12 mouse cellular contexts compared by ENCODE assay signal in genomic region chr6:113861375-113861770, GRCm38 (mm10).
DNase-seq lines count a peak whose midpoint lies in the region; ATAC-seq lines count a peak whose summit lies in the region.
"Had no signal": no experiment of that assay in that cellular context is flagged by ENCODE, and none has a peak within 500 bp of the region (broad histone marks: within the 10 kb centered on the region; RNA-seq: fewer than 3 reads in every experiment).

No protein-coding gene starts in this region.

- DNase-seq in midbrain, embryonic 14.5 days = no peak
- no peak for DNase-seq in midbrain, embryonic 10.5 days (ENCODE audit: low spot score)
- DNase-seq in urinary bladder, postnatal 4 days (ENCODE audit: low spot score in 2 of 2) = no peak
- DNase-seq in adrenal gland, postnatal 4 days (ENCODE audit: low spot score in 2 of 2) = no peak
- no peak for DNase-seq in adrenal gland, adult 8-10 months
- DNase-seq: heart, adult 2 months; kidney, adult 18-20 months had no signal

- no peak overlapping the region for H3K9ac ChIP-seq in midbrain, embryonic 14.5 days (replicated peaks; ENCODE audit: low read length)
- H3K9ac ChIP-seq in forebrain, embryonic 12.5 days = no peak overlapping the region
- H3K9ac ChIP-seq in hindbrain, embryonic 13.5 days = no peak overlapping the region
- H3K9ac ChIP-seq: limb, embryonic 13.5 days; liver, embryonic 14.5 days had no signal

- WGBS in midbrain, embryonic 14.5 days = 64% methylated on average over 4 of the region's 4 CpGs
- 74% methylated on average over 4 of the region's 4 CpGs for WGBS in midbrain, embryonic 10.5 days
- 61% methylated on average over 4 of the region's 4 CpGs for WGBS in forebrain, embryonic 12.5 days
- 71% methylated on average over 4 of the region's 4 CpGs for WGBS in hindbrain, embryonic 13.5 days

- H3K27me3 ChIP-seq in midbrain, embryonic 14.5 days (ENCODE audit: control insufficient read depth, insufficient read depth, low read length) = no peaks in the 10 kb centered on the region
- no peaks in the 10 kb centered on the region for H3K27me3 ChIP-seq in midbrain, embryonic 10.5 days (ENCODE audit: low read depth, poor library complexity, severe bottlenecking)
- H3K27me3 ChIP-seq in forebrain, embryonic 12.5 days = no peaks in the 10 kb centered on the region
- H3K27me3 ChIP-seq in hindbrain, embryonic 13.5 days = no peaks in the 10 kb centered on the region
- H3K27me3 ChIP-seq: limb, embryonic 13.5 days had no signal

- peak overlapping the region; percentile 55; the same call in 1 of the 2 replicates for H3K27ac ChIP-seq in midbrain, embryonic 14.5 days (replicated peaks; ENCODE audit: low read depth, low read length)
- no peak overlapping the region for H3K27ac ChIP-seq in midbrain, embryonic 10.5 days (replicated peaks)
- peak overlapping the region; percentile 72 for H3K27ac ChIP-seq in forebrain, embryonic 12.5 days
- H3K27ac ChIP-seq in hindbrain, embryonic 13.5 days = peak overlapping the region; percentile 76
- H3K27ac ChIP-seq: heart, adult 2 months; limb, embryonic 13.5 days; liver, embryonic 14.5 days had no signal

- H3K4me2 ChIP-seq in midbrain, embryonic 14.5 days (ENCODE audit: low read length) = no peak overlapping the region
- no peak overlapping the region for H3K4me2 ChIP-seq in forebrain, embryonic 12.5 days
- no peak overlapping the region for H3K4me2 ChIP-seq in hindbrain, embryonic 13.5 days
- H3K4me2 ChIP-seq: limb, embryonic 13.5 days had no signal

- H3K36me3 ChIP-seq in midbrain, embryonic 14.5 days (ENCODE audit: control insufficient read depth, insufficient read depth, low read length) = no peaks in the 10 kb centered on the region
- no peaks in the 10 kb centered on the region for H3K36me3 ChIP-seq in midbrain, embryonic 10.5 days
- H3K36me3 ChIP-seq in forebrain, embryonic 12.5 days (replicated peaks) = no peaks in the 10 kb centered on the region
- no peaks in the 10 kb centered on the region for H3K36me3 ChIP-seq in hindbrain, embryonic 13.5 days
- H3K36me3 ChIP-seq: limb, embryonic 13.5 days had no signal

- no peak overlapping the region for H3K4me3 ChIP-seq in midbrain, embryonic 14.5 days (replicated peaks; ENCODE audit: low read depth, low read length)
- H3K4me3 ChIP-seq in midbrain, embryonic 10.5 days = no peak overlapping the region
- no peak overlapping the region for H3K4me3 ChIP-seq in forebrain, embryonic 12.5 days (replicated peaks)
- no peak overlapping the region for H3K4me3 ChIP-seq in hindbrain, embryonic 13.5 days
- H3K4me3 ChIP-seq: heart, adult 2 months; limb, embryonic 13.5 days had no signal

- peaks cover 12% of the 10 kb centered on the region for H3K4me1 ChIP-seq in midbrain, embryonic 14.5 days (ENCODE audit: control insufficient read depth, insufficient read depth, low read length)
- H3K4me1 ChIP-seq in midbrain, embryonic 10.5 days = peaks cover 9% of the 10 kb centered on the region
- peaks cover 28% of the 10 kb centered on the region for H3K4me1 ChIP-seq in forebrain, embryonic 12.5 days
- H3K4me1 ChIP-seq in hindbrain, embryonic 13.5 days (replicated peaks) = peaks cover 55% of the 10 kb centered on the region
- H3K4me1 ChIP-seq: limb, embryonic 13.5 days had no signal

- no peak for ATAC-seq in midbrain, embryonic 14.5 days (ENCODE audit: low FRiP score, low TSS enrichment)
- no peak for ATAC-seq in forebrain, embryonic 12.5 days (ENCODE audit: low FRiP score)
- ATAC-seq in hindbrain, embryonic 13.5 days (ENCODE audit: low FRiP score) = no peak
- ATAC-seq: lung, postnatal 0 days had no signal

- no peaks in the 10 kb centered on the region for H3K9me3 ChIP-seq in midbrain, embryonic 14.5 days (ENCODE audit: control insufficient read depth, low read length)
- H3K9me3 ChIP-seq in midbrain, embryonic 10.5 days (replicated peaks) = no peaks in the 10 kb centered on the region
- no peaks in the 10 kb centered on the region for H3K9me3 ChIP-seq in forebrain, embryonic 12.5 days
- no peaks in the 10 kb centered on the region for H3K9me3 ChIP-seq in hindbrain, embryonic 13.5 days
- H3K9me3 ChIP-seq: limb, embryonic 13.5 days had no signal
